Mouse (Mus musculus) liver, adult 2 months (tissue): ENCODE results near the gene Bid.

Experiments used
- CTCF ChIP-seq: fragments of 200-500 bp; IDR thresholded peaks from 2 replicates; pipeline ENCODE4 v1.5.1; 2011; ENCODE audit warnings: low read depth, low read length, control low read depth
- POLR2A ChIP-seq: fragments of 200-500 bp; IDR thresholded peaks from 2 replicates; pipeline ENCODE4 v1.6.1; 2011; ENCODE audit warnings: low read length, control low read depth; ENCODE audit not compliant: insufficient read depth; ENCODE audit errors: extremely low read depth

- TF ChIP-seq CTCF (no peak), POLR2A (no peak)
Observed at GRCm38 (mm10) chr6:120937104-120937617, 20.5 kb upstream of the Bid start.
